Mouse (Mus musculus) kidney, postnatal 10 days (tissue): Measurements from ENCODE around the gene Naip1.
"Not testable (repeated sequence)": the region's sequence is repeated elsewhere in the genome, so short reads cannot be mapped to it uniquely, and the experiment has no call there.

Experiments used
- DNase-seq: peaks from one replicate; pipeline ENCODE4 v3.0.0; 2021; ENCODE audit warnings: mixed read lengths

Naip1 gene

DNA sequence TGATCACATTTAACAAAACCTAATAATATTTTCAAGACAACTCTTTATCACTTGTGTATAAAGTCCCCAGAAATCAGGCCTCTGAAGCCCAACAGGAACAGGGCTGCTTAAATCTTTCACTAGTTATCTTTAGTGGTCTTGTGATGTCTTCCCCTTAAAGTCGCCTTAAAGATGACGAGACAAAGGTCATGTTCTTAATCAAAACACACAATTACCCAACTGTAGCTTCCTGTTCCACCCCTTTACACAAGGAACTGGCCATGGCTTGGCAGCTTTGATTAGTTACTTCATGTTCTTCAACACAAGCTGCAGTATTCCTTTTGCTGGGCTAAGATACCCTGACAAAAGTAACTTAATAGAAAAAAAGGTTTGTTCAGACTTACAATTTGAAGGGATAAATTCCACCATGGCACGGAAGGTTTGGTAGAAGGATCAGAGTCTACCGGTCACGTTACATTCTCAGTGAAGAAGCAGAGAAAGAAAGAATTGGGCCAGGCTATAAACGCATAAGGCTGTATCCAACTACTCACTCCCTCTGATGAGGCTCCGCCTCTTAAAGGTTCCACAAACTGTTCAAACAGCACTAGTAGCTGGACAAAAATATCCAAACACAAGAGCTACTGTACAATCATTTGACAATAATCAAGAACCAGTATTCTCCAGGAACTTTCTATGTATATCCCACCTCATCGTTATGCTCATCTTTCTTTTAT lies at the start of gene Naip1:
Naip1 (minus strand) TSS at position 455 of the 713 bp plus-strand sequence.
- DNase-seq = not testable (repeated sequence)

DNA sequence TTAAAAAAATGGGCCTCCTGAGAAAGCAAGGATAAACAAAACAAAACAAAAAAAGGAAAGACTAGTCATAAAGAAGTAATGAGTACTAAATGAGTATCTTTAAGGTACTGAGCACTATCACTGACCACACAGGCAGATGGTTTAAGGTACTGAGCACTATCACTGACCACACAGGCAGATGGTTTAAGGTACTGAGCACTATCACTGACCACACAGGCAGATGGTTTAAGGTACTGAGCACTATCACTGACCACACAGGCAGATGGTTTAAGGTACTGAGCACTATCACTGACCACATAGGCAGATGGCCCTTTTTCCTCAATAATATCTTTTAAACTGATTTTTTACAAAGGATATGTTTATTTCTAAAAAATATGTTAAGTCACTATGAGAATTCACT lies 47.0 kb upstream of the Naip1 start:
- not testable (repeated sequence) for DNase-seq

DNA sequence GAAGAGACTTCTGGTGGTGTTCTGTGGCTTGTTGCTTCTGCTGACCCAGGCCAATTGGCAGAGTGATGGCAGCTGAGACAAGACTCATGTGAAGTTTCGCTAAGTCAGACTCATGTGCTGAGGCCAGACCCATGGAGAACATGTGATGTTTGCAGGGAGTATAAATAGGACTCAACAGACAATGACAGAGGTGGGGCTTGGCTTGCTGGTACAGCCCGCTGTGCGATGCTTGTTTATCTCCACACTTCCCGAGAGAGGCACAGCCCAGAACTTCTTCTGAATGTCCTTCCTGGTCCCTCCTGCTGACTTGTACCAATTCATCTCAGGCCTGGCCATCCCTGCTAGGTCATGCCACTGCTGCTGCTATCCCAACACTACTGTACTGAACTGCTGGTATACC lies 42.7 kb upstream of the Naip1 start:
- no peak for DNase-seq

DNA sequence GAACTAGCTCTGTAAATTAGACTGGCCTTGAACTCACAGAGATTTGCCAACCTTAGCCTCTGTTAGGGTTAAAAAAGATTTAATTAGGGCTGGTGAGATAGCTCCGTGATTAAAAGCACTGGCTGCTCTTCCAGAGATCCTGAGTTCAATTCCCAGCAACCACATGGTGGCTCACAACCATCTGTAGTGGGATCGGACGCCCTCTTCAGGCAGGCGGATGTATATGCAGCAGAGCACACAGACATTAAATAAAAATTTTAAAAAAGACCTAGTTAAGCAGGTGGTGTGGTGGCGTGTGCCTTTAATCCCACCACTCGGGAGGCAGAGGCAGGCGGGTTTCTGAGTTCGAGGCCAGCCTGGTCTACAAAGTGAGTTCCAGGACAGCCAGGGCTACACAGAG lies 41.7 kb upstream of the Naip1 start:
- DNase-seq = not testable (repeated sequence)

DNA sequence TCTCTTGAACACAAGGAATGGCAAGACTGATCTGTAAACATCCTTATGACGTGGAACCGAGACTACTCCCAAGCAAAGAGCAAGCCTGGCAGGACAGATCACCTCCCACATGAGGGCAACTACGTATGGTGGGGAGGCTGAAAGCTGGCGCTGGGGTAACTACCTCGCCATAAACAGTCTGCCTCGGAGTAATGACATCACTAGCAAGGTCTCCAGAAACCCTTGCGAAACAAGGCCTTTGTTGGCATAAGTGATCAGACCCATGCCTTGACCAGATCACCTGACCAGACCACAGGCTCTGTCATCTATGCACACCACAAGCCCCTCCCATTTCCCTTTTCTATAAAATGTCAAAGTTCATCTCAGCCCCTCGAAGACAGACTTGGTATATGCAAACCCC lies 40.6 kb upstream of the Naip1 start:
- no peak for DNase-seq

DNA sequence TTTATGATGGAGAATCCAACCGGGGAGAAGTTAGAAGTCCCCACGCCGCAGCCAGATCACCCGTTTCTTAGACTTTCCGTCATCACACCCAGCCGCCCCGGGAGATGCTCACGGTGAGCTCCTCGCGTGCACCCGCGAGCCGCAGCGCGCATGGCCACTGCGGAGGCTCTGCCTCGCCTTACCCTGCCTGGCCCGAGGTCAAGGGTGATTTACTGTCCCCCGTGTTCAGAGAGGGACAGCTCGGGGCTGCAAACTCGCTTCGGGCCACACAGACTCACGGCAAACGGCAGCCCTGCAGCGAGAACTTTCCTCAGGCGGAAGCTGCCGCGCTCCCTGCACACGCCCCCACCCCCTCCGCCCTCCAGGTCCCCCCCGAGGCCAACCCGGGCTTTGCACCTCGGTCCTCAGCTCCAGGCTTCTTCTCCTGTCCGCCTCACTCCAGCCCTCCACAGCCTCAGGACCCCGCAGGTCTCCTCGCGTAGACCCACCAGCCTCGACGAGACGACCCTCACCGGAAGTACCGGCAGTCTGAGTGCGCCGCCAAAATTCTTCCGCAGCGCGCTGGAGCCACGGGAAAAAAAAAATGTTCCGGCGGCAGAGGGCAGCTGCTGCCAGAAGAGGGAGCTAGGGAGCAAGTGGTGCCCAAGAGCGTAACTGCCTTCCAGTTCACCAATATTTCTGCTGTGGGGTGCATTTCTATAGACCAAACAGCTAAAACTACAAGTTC lies 39.6 kb upstream of the Naip1 start, which contains the start of gene Gtf2h2:
Gtf2h2 (minus strand) TSS at position 519 of the 727 bp plus-strand sequence.
- peak; percentile 92 for DNase-seq

DNA sequence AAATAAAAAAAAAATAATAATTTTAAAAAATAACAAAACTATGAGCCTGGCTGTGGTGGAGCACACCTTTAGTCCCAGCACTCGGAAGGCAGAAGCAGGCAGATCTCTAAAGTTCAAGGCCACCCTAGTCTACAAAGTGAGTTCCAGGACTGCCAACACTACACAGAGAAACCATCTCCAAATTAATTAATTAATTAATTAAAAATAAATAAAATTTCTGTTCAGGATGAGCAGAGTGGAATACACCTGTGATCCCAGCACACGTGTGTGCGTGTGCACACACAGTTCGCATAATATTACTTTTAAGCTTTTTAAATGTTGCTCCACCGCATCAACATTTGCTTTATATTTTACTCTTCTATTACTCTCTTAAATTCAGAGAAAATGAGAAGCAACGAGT lies 39.0 kb upstream of the Naip1 start:
- DNase-seq = no peak

DNA sequence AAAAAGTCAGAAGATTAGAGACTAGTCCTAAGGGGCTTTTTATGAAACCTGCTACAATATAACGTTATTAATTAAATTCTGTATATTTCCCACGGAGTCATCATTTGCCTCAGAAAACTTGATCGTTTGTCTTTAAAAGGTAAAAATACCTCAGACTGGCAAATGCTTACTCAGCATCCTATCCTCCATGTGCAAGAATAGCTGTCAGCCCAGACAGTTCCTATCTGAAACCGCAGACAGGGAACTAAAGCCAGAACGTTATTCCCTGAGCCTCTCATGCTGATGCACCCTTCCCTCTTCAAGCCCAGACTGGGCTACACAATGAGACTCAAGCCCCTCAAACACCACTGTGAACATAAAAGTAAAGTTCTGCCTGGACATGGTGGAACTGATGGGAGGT lies 37.8 kb upstream of the Naip1 start:
- DNase-seq = no peak

DNA sequence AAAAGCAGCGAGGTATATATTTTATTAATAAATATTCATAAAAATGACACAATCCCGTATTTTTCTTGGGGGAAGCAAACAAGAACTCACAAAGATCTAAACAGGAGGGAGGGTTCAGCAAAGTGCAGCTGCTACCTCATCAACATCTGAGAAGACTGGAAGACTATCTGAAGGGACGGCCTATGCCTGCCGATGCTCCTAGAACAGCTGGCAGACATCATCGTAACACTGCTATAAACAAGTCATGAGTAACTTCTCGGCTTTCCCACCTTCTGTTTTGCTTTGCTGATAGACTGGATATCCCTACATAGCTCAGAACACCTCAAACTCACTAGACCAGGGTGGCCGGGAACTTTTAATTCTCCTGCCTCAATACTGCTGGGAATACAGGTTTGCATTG lies 30.9 kb upstream of the Naip1 start:
- DNase-seq = no peak

DNA sequence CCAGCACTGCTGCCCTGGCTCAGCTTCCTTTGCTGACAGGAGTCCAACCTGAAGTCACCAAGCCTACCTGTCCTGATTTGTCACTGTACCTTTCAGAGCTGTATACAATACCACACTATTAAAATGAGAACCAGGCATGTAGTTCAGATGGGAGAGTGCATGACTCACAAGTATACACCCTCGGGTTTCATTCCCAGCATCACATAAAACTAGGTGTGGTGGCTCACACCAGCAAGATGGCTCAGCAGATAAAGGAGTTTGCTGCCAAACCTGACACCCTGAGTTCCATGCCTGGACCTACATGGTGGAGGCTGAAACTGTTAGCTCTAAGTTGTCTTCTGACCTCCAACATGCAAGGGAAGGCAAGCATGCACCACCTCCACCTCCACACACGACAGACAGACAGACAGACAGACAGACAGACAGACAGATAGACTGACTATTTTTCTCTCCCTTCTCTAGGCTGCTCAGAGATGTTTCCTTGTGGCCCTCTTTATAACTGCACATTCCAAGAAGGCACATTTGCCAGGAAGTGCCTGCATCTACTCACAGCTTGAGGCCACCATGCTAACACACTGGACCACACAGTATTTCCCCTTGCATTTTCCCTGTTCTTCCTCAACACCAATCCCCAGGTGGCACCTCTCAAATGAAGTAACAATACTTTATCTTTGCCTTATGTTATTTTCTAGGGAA lies 11.0 kb upstream of the Naip1 start:
- DNase-seq = no peak

DNA sequence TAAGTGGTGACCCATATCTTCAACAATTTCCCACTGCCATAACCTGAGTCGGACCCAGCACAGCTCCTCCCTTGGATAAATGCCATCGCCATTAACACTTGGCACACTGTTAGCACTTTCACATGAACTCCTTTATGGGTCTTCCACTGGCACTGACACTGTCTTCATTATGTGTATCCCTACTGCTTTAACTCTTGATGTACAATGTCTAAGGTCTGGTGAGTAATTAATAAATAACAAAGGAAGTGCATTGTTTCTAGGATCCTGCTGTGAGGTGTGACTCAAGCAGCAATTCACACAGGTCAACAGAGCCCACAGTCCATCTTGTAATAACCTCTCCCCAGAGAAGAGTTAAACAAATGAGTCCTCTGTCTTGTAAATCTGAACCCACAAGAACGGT lies 8.7 kb upstream of the Naip1 start:
- DNase-seq = no peak

DNA sequence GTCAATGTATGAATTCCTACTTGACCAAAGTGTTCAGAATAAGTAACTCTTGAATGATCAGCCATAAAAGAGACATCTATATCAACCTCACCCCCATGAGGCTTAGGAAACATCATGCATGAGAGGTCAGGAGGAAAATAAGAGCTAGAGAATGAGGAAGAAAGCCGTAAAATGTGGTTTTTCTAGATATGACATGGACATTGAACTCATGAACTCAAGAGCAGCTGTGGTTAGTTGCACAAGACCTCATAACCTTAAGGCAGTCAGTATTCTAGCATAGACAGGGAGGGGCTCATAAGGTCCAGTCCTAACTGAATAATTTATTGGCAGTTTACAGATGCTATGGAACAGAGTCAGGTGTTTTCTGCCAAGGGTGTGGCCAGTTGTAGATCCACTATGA lies 3.2 kb downstream of the Naip1 start:
- DNase-seq = no peak

DNA sequence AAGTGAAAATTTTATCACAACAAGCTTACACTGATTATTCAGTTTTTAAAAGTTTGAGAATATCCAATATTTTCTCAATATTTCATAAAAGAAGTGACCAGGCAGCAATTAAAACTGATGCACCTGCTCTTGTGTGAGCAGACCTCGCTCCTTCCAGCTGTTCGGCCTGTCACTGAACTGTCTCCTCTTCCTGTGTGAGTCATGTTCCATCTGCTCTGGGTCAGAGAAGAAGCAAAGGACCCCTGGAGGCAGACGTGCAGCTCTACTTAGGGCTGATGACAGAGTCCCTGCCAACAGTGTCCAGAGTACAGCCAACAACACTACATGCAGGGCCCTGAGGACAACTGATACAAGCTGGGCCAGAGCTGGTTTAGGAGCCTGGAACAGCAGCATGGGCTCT lies 12.6 kb downstream of the Naip1 start:
- no peak for DNase-seq

DNA sequence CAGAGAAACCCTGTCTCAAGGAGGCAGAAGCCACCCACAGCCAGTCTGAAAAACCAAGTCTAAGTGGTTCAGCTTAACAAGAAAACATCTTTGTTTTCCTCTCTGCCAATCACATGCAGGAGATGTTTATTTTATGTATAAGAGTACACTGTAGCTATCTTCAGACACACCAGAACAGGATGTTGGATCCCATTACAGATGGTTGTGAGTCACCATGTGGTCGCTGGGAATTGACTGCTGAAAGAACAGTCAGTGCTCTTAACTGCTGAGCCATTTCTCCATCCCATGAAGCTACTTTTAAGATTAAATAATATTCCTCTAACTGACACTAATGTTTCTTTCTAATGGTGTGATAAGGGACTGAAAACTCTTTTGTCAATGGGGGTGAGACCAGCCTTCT lies 14.0 kb downstream of the Naip1 start:
- no peak for DNase-seq

DNA sequence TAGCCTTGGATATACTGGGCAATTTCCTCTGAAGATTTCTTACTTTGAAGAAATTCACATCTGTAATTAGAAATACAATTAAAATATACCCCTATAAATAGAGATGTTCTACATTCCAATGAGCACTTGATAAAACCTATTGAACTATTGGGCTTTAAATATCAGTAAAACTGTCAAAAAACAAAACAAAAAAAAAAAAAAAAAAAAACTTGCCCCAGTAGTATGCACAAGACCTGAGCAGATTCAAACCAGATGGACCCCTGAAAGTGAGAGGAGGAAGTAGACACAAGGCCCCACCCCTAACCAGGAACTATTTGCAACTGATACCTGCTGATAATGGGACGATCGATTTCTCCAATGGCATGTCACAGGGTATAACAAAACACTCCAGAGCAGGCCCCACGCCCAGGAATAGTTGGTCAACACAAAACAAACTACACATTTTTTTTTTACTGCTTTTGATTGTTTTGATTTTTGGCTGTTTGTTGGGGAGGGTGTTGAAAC lies 15.3 kb downstream of the Naip1 start:
- DNase-seq = no peak

DNA sequence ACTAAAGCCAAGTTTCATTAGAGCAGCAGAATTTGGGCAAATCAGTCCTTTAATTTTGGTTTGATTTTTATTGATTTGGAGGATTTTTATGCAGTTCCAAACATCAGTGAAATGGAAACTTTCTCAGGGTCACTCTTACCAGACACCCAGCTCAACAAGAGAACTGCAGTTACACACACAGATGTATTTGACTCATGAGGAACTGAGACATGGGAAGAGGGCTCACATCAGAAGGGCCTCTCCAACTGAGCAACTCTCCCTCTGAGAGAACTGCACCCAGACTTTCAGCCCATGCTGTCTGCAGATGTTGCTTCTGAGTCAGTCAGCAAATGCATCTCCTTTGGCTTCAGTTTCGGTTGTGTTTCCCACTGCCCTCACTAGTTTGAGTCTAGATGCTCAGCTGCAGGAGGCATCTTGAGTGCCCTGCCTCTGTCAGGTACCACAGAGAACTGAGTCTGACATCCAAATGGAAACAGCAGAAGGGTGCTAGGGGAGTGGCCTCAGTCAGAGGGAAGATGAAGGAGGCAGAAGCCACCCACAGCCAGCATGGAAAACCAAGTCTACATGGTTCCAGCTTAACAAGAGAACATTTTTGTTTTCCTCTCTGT lies 16.0 kb downstream of the Naip1 start:
- not testable (repeated sequence) for DNase-seq

DNA sequence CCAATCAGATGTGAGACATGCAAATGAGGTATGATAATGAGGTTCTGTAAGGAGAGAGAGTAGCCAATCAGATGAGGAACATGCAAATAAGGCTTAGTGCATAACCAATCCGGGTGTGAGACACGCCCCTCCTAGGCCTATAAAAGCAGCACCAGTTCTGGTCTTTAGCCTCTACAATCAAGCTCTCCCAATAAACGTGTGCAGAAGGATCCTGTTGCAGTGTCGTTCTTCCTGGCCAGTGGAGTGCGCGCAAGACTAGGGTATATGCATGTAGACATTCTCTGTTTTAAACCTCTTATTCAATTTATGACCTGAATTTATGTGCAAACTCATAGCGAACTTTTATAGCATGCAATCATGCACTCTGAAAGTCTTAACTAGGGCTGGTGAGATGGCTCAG lies 32.7 kb downstream of the Naip1 start:
- DNase-seq = not testable (repeated sequence)

DNA sequence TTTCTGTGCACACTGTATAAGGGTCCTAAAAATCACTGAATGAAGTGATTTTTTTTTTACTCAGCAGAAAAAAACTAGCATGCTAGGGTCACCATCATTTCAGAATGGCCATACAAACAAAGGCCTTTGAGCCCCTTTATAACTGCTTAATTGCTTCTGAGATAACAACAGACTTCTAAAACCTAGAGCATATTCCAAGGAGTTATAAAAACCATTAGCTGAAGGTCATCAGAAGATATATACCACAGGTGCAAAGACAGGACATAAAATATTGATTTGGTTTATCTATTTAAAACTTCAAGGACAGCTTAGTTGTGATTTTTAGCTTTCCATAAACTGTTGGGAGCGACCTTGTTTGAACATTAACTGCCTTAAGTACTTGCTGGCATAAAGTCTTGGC lies 38.2 kb downstream of the Naip1 start:
- no peak for DNase-seq

DNA sequence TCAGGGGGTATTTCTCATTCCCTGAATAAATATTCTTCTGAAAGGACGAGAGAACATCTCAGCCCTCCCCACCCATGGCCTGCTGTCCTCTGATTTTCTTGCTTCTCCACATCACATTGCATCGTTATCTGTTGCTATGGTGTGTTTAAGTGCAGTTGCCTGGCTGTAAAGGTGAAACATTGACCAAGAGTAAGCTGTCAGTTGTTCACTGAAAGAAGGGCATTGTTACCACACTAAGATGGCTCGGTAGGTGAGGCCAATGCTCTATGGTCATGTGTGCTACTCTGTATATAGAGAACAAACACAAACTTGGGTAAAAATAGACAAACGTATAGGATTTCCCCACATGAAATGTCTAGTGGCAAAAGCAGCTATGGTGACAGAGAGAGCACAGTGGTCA lies 42.8 kb downstream of the Naip1 start:
- DNase-seq = no peak

DNA sequence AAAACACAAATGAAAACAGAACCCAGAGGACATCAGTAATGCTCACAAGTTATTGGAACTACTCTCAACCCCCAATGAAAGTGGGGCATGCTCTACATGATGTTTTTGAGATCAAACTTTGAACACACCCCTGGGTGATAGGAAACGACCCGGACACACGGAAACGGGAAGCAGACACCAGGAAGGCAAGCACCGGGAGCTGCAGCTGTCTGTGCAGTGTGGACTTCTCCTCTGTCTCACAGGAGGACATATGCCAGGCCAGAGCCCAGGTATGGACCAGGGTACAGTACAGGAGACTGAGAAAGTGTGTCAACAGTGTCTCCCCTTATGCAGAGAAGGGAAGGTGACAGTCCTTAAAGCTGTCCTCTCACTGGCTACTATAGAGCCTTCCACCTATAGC lies 43.5 kb downstream of the Naip1 start:
- DNase-seq = no peak

DNA sequence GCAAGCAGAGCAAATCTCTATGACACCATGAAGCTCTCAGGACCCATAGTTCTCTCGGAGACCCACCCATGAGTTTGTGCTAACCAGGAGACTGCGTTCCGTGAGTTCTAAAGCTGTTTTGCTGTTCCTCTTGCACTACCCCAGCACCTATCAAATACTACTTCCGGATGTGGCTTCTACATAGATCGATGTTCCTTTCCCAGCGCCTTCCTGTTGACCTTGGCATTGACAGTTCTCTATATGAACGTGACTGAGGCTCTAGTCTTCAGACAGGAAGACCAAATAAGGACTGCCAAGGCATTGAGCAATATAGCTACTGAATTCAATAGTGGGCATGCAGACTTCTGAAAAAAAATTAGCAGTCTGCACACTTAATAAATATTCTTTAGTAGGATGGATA lies 44.4 kb downstream of the Naip1 start:
- DNase-seq = no peak

DNA sequence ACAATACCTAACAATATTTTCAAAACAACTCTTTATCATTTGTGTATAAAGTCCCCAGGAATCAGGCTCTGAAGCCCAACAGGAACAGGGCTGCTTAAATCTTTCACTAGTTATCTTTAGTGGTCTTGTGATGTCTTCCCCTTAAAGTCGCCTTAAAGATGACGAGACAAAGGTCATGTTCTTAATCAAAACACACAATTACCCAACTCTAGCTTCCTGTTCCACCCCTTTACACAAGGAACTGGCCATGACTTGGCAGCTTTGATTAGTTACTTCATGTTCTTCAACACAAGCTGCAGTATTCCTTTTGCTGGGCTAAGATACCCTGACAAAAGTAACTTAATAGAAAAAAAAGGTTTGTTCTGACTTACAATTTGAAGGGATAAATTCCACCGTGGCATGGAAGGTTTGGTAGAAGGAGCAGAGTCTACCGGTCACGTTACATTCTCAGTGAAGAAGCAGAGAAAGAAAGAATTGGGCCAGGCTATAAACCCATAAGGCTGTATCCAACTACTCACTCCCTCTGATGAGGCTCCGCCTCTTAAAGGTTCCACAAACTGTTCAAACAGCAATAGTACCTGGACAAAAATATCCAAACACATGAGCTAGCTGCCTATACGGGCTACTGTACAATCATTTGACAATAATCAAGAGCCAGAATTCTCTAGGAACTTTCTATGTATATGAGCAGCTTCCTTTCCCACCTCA lies 49.6 kb downstream of the Naip1 start:
- DNase-seq = not testable (repeated sequence)

DNA sequence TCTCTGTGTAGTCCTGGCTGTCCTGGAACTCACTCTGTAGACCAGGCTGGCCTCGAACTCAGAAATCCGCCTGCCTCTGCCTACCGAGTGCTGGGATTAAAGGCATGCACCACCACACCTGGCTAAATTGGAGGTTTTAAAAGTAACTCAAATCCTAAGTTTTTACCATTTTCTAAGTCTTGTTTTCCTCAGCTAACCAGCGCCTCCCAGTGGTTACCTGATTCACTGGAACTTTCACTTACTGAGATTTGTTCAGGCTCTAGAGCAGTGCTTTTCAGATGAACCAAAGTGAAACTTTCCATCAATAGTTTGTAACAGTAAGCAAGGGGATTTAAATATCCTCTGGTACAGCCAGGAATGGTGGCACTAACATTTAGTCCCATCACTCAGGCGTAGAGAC lies 61.6 kb downstream of the Naip1 start:
- peak; percentile 65 for DNase-seq
